In genomic region chr14:99099967-99100587, GRCm38 (mm10) we compare ENCODE assay signal across 8 mouse cellular contexts. TPM values are rescaled to one million over a fixed set of nuclear protein-coding genes. Genes with fewer than 3 reads are reported as not detected.
A peak's percentile ranks its signal among the peaks of the same experiment; 100 is the strongest.
DNase-seq lines count a peak whose midpoint lies in the region; ATAC-seq and TF ChIP-seq lines count a peak whose summit lies in the region.

No protein-coding gene starts in this region.

- peaks cover 3% of the 10 kb centered on the region for H3K4me1 ChIP-seq in spleen, adult 2 months (ENCODE audit: control insufficient read depth, insufficient read depth, insufficient read length)
- 0 out of 2 replicates have a peak, but pooled peaks cover 3% of the 10 kb centered on the region for H3K4me1 ChIP-seq in hindbrain, postnatal 0 days (ENCODE audit: insufficient read depth, low read length)
- peaks cover 14% of the 10 kb centered on the region for H3K4me1 ChIP-seq in midbrain, embryonic 10.5 days

- no peaks in the 10 kb centered on the region for H3K9me3 ChIP-seq in hindbrain, postnatal 0 days (ENCODE audit: low read length)
- no peaks in the 10 kb centered on the region for H3K9me3 ChIP-seq in midbrain, embryonic 10.5 days (replicated peaks)

- H3K9ac ChIP-seq in hindbrain, postnatal 0 days (replicated peaks; ENCODE audit: low read length): peak overlapping the region; percentile 90

- H3K36me3 ChIP-seq in spleen, adult 2 months (ENCODE audit: control insufficient read depth, insufficient read depth, low read length): peaks cover 13% of the 10 kb centered on the region
- H3K36me3 ChIP-seq in hindbrain, postnatal 0 days (ENCODE audit: insufficient read depth, low read length): peaks cover 20% of the 10 kb centered on the region; the same call in 1 of the 2 replicates
- peaks cover 66% of the 10 kb centered on the region for H3K36me3 ChIP-seq in midbrain, embryonic 10.5 days

- 0 out of 2 replicates have a peak, but pooled peaks have one; percentile 21 for ATAC-seq in hindbrain, postnatal 0 days

- peak overlapping the region; percentile 48; the same call in 1 of the 2 replicates for H3K27ac ChIP-seq in spleen, adult 2 months (ENCODE audit: insufficient read depth, low read length)
- peak overlapping the region; percentile 36; the same call in 1 of the 2 replicates for H3K27ac ChIP-seq in hindbrain, postnatal 0 days
- peak overlapping the region; percentile 93 for H3K27ac ChIP-seq in midbrain, embryonic 10.5 days (replicated peaks)

- H3K27me3 ChIP-seq in spleen, adult 2 months (ENCODE audit: control insufficient read depth, insufficient read depth, low read length): no peaks in the 10 kb centered on the region
- no peaks in the 10 kb centered on the region for H3K27me3 ChIP-seq in hindbrain, postnatal 0 days (ENCODE audit: insufficient read depth, low read length)
- H3K27me3 ChIP-seq in midbrain, embryonic 10.5 days (ENCODE audit: low read depth, poor library complexity, severe bottlenecking): no peaks in the 10 kb centered on the region

- no peak for TF ChIP-seq POLR2A in spleen, adult 2 months (IDR thresholded peaks at IDR 0.05; ENCODE audit: low read depth, low read length)

- H3K4me3 ChIP-seq in spleen, adult 2 months (ENCODE audit: extremely low read depth, insufficient read depth, insufficient read length): peak overlapping the region; percentile 94
- H3K4me3 ChIP-seq in hindbrain, postnatal 0 days (ENCODE audit: low read length): peak overlapping the region; percentile 94
- peak overlapping the region; percentile 98 for H3K4me3 ChIP-seq in midbrain, embryonic 10.5 days

- 3% methylated on average over 20 of the region's 20 CpGs for whole genome bisulfite sequencing in spleen, adult 2 months
- WGBS in hindbrain, postnatal 0 days: 6% methylated on average over 20 of the region's 20 CpGs
- 8% methylated on average over 20 of the region's 20 CpGs for WGBS in midbrain, embryonic 10.5 days

- peak; percentile 37 for DNase-seq in adrenal gland, postnatal 14 days
- no peak for DNase-seq in adrenal gland, postnatal 4 days (ENCODE audit: low spot score in 2 of 2)
- DNase-seq in spleen, adult 2 months (ENCODE audit: low read depth in 1 of 2, low spot score in 2 of 2): peak in 1 of 2 experiments; percentile 5
- no peak for DNase-seq in spleen, postnatal 4 days (ENCODE audit: low spot score in 2 of 2)
- peak; percentile 47 for DNase-seq in hindbrain, postnatal 0 days (ENCODE audit: low spot score)
- DNase-seq in midbrain, embryonic 10.5 days (ENCODE audit: low spot score): no peak
- no peak for DNase-seq in urinary bladder, postnatal 36 days (ENCODE audit: low spot score in 2 of 2)
- DNase-seq in left cerebral cortex, adult 8-10 months (ENCODE audit: low spot score in 2 of 2): no peak

- TF ChIP-seq CTCF in spleen, adult 2 months (IDR thresholded peaks at IDR 0.05; ENCODE audit: extremely low read depth, insufficient read depth, insufficient read length, insufficient replicate concordance): no peak
- TF ChIP-seq CTCF in hindbrain, postnatal 0 days (IDR thresholded peaks at IDR 0.05; ENCODE audit: low read depth): no peak

- H3K4me2 ChIP-seq in hindbrain, postnatal 0 days (ENCODE audit: low read depth, low read length): peak overlapping the region; percentile 76

RNA-seq across cellular contexts. Expression of gene Dis3, which starts 0.5 kb away (rescaled TPM):
- 27.5 and 31.9 TPM in 2 replicates for total RNA-seq in adrenal gland, postnatal 14 days (2021)
- 10 to 100 TPM; 36.5 to 38.0 TPM for total RNA-seq in adrenal gland, postnatal 4 days (2021)
- 3.2 and 5.2 TPM in 2 replicates for polyA plus RNA-seq in spleen, adult 2 months (2012; rRNA removed)
- 13.5 and 16.3 TPM in 2 replicates for total RNA-seq in hindbrain, postnatal 0 days (2014; rRNA removed)
- polyA plus RNA-seq in hindbrain, postnatal 0 days (2015; fragmentation: Nextera tagmentation; extraction: Ambion mirVana): 25.7 and 26.1 TPM in 2 replicates
- 37.1 and 37.8 TPM in 2 replicates for polyA plus RNA-seq in midbrain, embryonic 10.5 days (2016; fragmentation: Nextera tagmentation; extraction: Ambion mirVana)
- total RNA-seq in left cerebral cortex, adult 8-10 months (2022): 10 to 100 TPM; 16.5 to 19.2 (median 18.3) TPM

RNA-seq across cellular contexts. Expression of gene Pibf1, which starts 0.9 kb away (rescaled TPM):
- total RNA-seq in adrenal gland, postnatal 14 days (2021): 10.2 and 11.8 TPM in 2 replicates
- total RNA-seq in adrenal gland, postnatal 4 days (2021): 10 to 100 TPM; 14.3 to 15.3 TPM
- polyA plus RNA-seq in spleen, adult 2 months (2012; rRNA removed): 1.2 and 1.4 TPM in 2 replicates
- 10.1 and 17.0 TPM in 2 replicates for total RNA-seq in hindbrain, postnatal 0 days (2014; rRNA removed)
- polyA plus RNA-seq in hindbrain, postnatal 0 days (2015; fragmentation: Nextera tagmentation; extraction: Ambion mirVana): 13.4 and 15.0 TPM in 2 replicates
- polyA plus RNA-seq in midbrain, embryonic 10.5 days (2016; fragmentation: Nextera tagmentation; extraction: Ambion mirVana): 19.9 and 22.6 TPM in 2 replicates
- total RNA-seq in left cerebral cortex, adult 8-10 months (2022): 10 to 100 TPM; 13.2 to 14.7 (median 13.9) TPM

RNA-seq across cellular contexts. Expression of gene Bora, which starts 54.1 kb away (rescaled TPM):
- 4.9 and 5.9 TPM in 2 replicates for total RNA-seq in adrenal gland, postnatal 14 days (2021)
- total RNA-seq in adrenal gland, postnatal 4 days (2021): 10 to 100 TPM; 14.4 to 16.2 TPM
- 2.2 and 2.3 TPM in 2 replicates for polyA plus RNA-seq in spleen, adult 2 months (2012; rRNA removed)
- 7.6 and 8.2 TPM in 2 replicates for total RNA-seq in hindbrain, postnatal 0 days (2014; rRNA removed)
- 13.3 and 15.8 TPM in 2 replicates for polyA plus RNA-seq in hindbrain, postnatal 0 days (2015; fragmentation: Nextera tagmentation; extraction: Ambion mirVana)
- polyA plus RNA-seq in midbrain, embryonic 10.5 days (2016; fragmentation: Nextera tagmentation; extraction: Ambion mirVana): 82.8 and 87.7 TPM in 2 replicates
- 1 to 10 TPM; 2.6 to 3.3 (median 3.0) TPM for total RNA-seq in left cerebral cortex, adult 8-10 months (2022)

RNA-seq across cellular contexts. Expression of gene Mzt1, which starts 54.1 kb away (rescaled TPM):
- total RNA-seq in adrenal gland, postnatal 14 days (2021): 25.3 and 29.9 TPM in 2 replicates
- total RNA-seq in adrenal gland, postnatal 4 days (2021): 10 to 100 TPM; 45.0 to 46.5 TPM
- polyA plus RNA-seq in spleen, adult 2 months (2012; rRNA removed): 4.5 and 6.2 TPM in 2 replicates
- total RNA-seq in hindbrain, postnatal 0 days (2014; rRNA removed): 73.7 and 74.1 TPM in 2 replicates
- 117 and 124 TPM in 2 replicates for polyA plus RNA-seq in hindbrain, postnatal 0 days (2015; fragmentation: Nextera tagmentation; extraction: Ambion mirVana)
- 107 and 108 TPM in 2 replicates for polyA plus RNA-seq in midbrain, embryonic 10.5 days (2016; fragmentation: Nextera tagmentation; extraction: Ambion mirVana)
- 10 to 100 TPM; 58.6 to 66.6 (median 63.0) TPM for total RNA-seq in left cerebral cortex, adult 8-10 months (2022)

Comparison
In these comparisons a context has a peak if more than half of its experiments do, and no peak if none do; other contexts are left out.
1. DNase-seq: peak in adrenal gland, postnatal 14 days (single experiment) and hindbrain, postnatal 0 days (single experiment); none in adrenal gland, postnatal 4 days (0 of 2), spleen, postnatal 4 days (0 of 2), midbrain, embryonic 10.5 days (single experiment), urinary bladder, postnatal 36 days (0 of 2) and left cerebral cortex, adult 8-10 months (0 of 2).
2. H3K27ac ChIP-seq: peak in every context shown above with its lines; median percentile 93 in midbrain, embryonic 10.5 days; 48 in spleen, adult 2 months; 36 in hindbrain, postnatal 0 days.
3. Peak in every context shown above with its lines, with median percentiles within 50 percentile points of each other: H3K4me3 ChIP-seq.